Mouse (Mus musculus) ES-E14 (cell line): ENCODE data around the gene Lsm7. TPM values are rescaled to one million over a fixed set of nuclear protein-coding genes. Genes with fewer than 3 reads are reported as not detected.

Experiments used
- DNase-seq: peaks from one replicate; pipeline ENCODE4 v3.0.0-alpha.2; 2013; ENCODE audit warnings: low read depth, low spot score
- H3K27ac ChIP-seq: 2 replicates; pipeline ENCODE4 v1.5.1; 2012; ENCODE audit warnings: low read depth, mild to moderate bottlenecking, low read length, moderate library complexity, mixed read lengths; ENCODE audit not compliant: poor library complexity, insufficient read depth, severe bottlenecking
- H3K36me3 ChIP-seq: 2 replicates; pipeline ENCODE4 v1.6.1; 2012; ENCODE audit warnings: mild to moderate bottlenecking, low read length, moderate library complexity, mixed read lengths; ENCODE audit not compliant: control insufficient read depth, poor library complexity, insufficient read depth, severe bottlenecking
- H3K4me1 ChIP-seq, 2 experiments: fragments of 150-350 bp in 1 of 2; sonication (generic) in 1 of 2; 2 replicates each; pipeline ENCODE4 v1.6.1; 2012; ENCODE audit warnings: low read length in 2 of 2, mild to moderate bottlenecking in 1 of 2, mixed read lengths in 1 of 2; ENCODE audit not compliant: control insufficient read depth in 2 of 2, insufficient read depth in 2 of 2, poor library complexity in 1 of 2
- H3K4me3 ChIP-seq, 2 experiments: fragments of 150-350 bp in 1 of 2; sonication (generic) in 1 of 2; 2 replicates each; pipeline ENCODE4 v1.5.1; 2012; ENCODE audit warnings: low read length in 2 of 2, low read depth in 1 of 2, mild to moderate bottlenecking in 1 of 2, mixed read lengths in 1 of 2; ENCODE audit not compliant: insufficient read depth in 1 of 2, poor library complexity in 1 of 2, severe bottlenecking in 1 of 2
- H3K9ac ChIP-seq: 2 replicates; pipeline ENCODE4 v1.6.1; 2012; ENCODE audit warnings: low read depth, mild to moderate bottlenecking, low read length, mixed read lengths; ENCODE audit not compliant: poor library complexity, insufficient read depth, severe bottlenecking
- H3K9me3 ChIP-seq: fragments of 150-350 bp; sonication (generic); 2 replicates; pipeline ENCODE4 v1.6.1; 2012; ENCODE audit warnings: low read depth, mild to moderate bottlenecking, low read length; ENCODE audit not compliant: control insufficient read depth, insufficient read depth
- CHD2 ChIP-seq: IDR thresholded peaks from 2 replicates; pipeline ENCODE4 v1.6.1; 2014; ENCODE audit warnings: mild to moderate bottlenecking, low read depth, low read length, inconsistent platforms
- HCFC1 ChIP-seq: IDR thresholded peaks from 2 replicates; pipeline ENCODE4 v1.6.1; 2012; ENCODE audit warnings: low read length, inconsistent platforms, borderline replicate concordance; ENCODE audit not compliant: insufficient read depth
- MAFK ChIP-seq: IDR thresholded peaks from 2 replicates; pipeline ENCODE4 v1.6.1; 2014; ENCODE audit warnings: mild to moderate bottlenecking, low read depth, low read length, inconsistent platforms; ENCODE audit not compliant: insufficient read depth
- ZC3H11A ChIP-seq: IDR thresholded peaks from 2 replicates; pipeline ENCODE4 v1.6.1; 2012; ENCODE audit warnings: low read depth, mild to moderate bottlenecking, inconsistent platforms, low read length, borderline replicate concordance
- ZNF384 ChIP-seq: IDR thresholded peaks from 2 replicates; pipeline ENCODE4 v1.6.1; 2012; ENCODE audit warnings: low read depth, low read length, inconsistent platforms
- in situ Hi-C, 2 experiments: fragments of 600-800 bp; cut with MboI; formaldehyde crosslinking; loops; one replicate each; pipeline ENCODE4 v1.15.1; 2025; ENCODE audit warnings: low sequenced_read_pairs in 2 of 2, inconsistent platforms in 1 of 2; ENCODE audit not compliant: unreplicated experiment in 2 of 2
- total RNA-seq: library from RNA; depleted of rRNA; stranded (reverse); fragments of 300-350 nt; gene quantifications from 2 replicates; pipeline ENCODE4 v1.2.3, GENCODE M21; 2012

Lsm7 gene
- total RNA-seq, 1 experiment = 385 TPM

DNA sequence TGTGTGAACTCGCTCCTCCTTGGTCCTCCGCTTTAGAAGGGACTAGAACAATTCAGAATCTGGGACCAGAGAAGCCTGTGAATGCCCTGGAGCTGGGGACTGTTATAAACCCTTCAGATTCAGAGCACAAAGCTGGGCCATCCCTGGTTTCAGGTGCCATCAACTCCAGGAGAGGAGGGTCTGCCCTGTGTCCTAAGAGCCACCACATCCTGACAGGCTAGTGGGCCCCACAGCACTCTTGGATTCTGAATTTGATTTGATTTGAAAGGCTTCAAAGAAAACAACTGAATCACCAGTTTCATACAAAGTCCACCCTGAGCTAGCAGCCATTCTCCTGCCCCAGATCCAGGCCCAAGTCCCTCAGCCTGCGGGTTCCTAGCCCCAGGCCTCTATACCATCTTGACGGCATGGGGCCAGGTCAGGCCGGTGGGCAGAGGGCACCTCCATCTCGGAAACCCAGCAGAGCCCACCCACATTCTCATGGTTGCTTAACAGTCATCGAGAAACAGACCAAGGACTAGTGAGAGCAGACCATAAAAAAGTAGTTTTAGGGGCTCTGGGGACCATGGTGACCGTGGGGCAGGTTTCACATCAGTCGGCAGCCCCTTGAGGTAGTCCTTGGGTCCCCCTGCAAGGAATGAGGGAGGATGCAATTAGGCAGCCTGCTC lies 47.4 kb upstream of the Lsm7 start:
- Histone ChIP-seq H3K4me3 (no peak overlapping the region), H3K9me3 (no peaks in the 10 kb centered on the region), H3K4me1 (peaks cover 0 to 18% of the 10 kb centered on the region in 2 experiments; a peak in 1 of 4 replicates), H3K27ac (no peak overlapping the region), H3K9ac (no peak overlapping the region), H3K36me3 (peaks cover 46% of the 10 kb centered on the region)
- DNase-seq = no peak
- no peak for TF ChIP-seq ZC3H11A
- TF ChIP-seq CHD2 = no peak
- TF ChIP-seq MAFK = no peak
- no peak for TF ChIP-seq HCFC1
- TF ChIP-seq ZNF384 = no peak
- in situ Hi-C loops = no loop called here

DNA sequence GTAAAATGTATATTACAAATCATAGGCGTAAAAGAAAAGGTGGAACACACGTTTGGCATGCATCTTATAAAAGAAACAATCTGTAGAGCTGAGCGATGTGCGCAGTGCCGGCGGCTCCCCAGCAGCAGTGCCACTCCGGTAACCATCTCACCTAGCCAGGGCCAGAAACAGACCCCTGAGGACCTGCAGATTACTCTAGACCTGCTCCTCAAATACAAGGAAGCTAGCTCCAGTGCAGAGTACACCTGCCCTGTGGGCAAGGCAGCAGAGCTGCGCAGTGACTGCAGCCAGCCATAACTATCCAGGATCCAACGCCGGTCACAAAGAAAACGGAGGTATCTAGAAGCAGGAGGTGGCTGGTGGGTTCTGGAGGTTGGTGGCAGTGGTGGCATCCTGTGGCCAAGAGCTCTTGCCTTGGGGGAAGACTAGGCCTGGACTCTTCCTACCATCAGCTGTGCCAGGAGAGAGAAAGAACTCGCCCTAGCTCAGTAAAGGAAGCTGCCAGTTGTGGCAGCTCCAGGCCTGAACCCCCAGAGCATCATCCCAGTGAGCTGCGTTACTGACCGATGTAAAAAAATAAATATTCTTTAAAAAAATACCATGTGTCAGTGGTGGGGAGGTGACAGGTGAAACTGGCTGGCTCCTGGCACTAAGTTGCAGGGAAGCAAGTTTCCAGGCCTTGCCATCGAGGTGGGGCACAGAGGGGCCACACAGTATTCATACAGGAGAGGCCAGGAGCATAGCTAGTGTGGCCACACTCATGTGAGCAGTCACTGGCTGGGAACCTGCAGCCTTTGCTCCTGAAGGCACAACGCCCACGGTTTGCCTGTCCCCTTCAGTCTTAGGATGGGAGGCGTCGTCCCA lies 46.6 kb upstream of the Lsm7 start:
- Histone ChIP-seq H3K9me3 (no peaks in the 10 kb centered on the region), H3K27ac (no peak overlapping the region), H3K36me3 (peaks cover 45% of the 10 kb centered on the region), H3K9ac (0 out of 2 replicates have a peak overlapping the region, but pooled peaks have one; percentile 3), H3K4me3 (0 out of 4 replicates have a peak overlapping the region, but pooled peaks of 1 of the 2 experiments have one; percentile 10), H3K4me1 (peaks cover 0 to 22% of the 10 kb centered on the region in 2 experiments; a peak in 1 of 4 replicates)
- TF ChIP-seq HCFC1 (no peak), CHD2 (no peak), ZC3H11A (no peak), ZNF384 (no peak), MAFK (no peak)
- no peak for DNase-seq
- in situ Hi-C loops = no loop called here

DNA sequence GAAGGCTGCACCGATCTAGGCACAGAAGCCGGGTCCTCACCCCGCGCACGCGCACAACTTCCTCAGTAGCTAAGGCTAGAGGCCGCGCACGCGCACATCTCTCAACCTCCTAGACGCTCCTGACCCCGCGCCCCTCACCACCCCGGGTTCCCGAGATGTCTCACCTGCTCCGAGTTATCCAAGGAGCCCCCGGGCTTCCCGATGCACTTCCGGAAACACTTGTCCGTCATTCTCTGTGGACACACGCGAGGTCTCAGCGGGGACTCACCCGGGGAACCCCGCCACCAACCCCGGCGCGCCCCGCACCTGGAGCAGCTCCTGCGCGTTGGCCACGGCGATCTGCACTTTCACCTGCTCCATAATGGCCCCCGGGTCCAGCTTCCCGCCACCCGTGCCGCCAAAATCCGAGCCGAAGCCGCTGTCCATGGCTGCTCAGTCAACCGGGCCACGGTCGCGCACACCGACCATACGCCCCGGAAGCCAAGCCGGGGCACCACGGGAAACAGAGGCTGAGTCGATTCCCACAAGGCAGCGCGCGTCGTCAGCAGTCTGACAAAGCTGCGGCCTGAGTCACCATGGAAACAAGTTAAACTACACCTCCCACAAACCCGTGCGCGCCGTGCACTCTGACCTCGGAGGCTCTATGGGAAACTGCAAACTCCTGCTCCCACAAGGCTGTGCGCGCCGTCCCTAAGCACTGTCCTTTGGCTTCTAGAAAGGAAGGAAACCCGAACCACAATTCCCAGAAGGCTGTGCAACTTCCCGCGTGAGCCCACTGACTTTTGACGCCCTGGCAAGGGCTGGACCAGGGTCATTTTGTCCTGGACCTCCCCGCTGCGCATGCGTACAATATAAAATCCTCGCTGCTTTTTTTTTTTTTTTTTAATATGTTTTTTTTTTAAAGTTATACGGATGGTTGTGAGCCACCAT lies 45.6 kb upstream of the Lsm7 start, which contains the start of gene Timm13:
Gene Timm13 (minus strand): TSS at position 652 of the 930 bp plus-strand sequence.
- Histone ChIP-seq H3K36me3 (peaks cover 43% of the 10 kb centered on the region), H3K27ac (peak within 1 kb of the TSS; percentile 74), H3K4me3 (peak within 1 kb of the TSS; percentile 84 to 94), H3K9ac (peak within 1 kb of the TSS; percentile 92), H3K9me3 (no peaks in the 10 kb centered on the region), H3K4me1 (peaks cover 0 to 22% of the 10 kb centered on the region in 2 experiments; a peak in 1 of 4 replicates)
- peak; percentile 99 for DNase-seq
- TF ChIP-seq CHD2 (peak; percentile 96), MAFK (peak; percentile 69; the same call in 1 of the 2 replicates), ZC3H11A (no peak), ZNF384 (peak; percentile 93; the same call in 1 of the 2 replicates), HCFC1 (peak; percentile 99)
- in situ Hi-C loops = no loop called here
